ENCODE assay signal across 15 mouse cellular contexts in the genomic region with DNA sequence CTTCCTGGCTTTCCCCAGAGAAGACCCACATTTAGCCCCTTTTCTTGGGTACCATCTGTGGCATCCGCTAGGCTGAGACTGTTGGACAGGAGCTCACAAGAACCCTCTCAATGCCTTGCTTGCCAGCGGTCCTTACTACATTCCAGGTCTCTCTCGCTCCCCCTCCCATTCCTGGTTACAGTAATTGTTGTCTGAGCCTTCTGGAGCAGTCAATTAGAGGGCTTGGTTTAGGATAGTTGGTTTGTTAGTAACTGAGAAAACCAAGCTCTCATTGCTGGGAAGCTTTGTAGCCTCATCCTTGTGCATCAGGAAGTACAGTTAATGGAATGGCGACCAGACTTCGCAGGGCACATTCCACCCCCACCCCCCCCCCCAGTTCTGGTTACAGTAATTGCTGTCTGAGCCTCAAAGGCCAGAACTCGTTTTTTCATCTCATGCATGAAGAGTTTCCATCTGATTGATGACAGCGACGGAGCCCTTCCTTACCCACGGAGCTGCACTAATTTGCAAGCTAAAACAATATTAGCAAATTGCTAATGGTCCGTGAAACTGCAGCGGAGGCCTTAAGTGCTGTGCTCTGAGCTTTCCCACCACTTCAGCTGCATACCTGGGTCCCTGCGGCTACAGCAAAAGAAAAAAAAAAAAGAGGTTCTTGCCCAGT.
DNase-seq lines count a peak whose midpoint lies in the region; ATAC-seq and TF ChIP-seq lines count a peak whose summit lies in the region.
"Had no signal": no experiment of that assay in that cellular context is flagged by ENCODE, and none has a peak within 500 bp of the region (broad histone marks: within the 10 kb centered on the region; RNA-seq: fewer than 3 reads in every experiment).

No protein-coding gene starts in this region.

- peaks cover 11% of the 10 kb centered on the region; the same call in 1 of the 2 replicates for H3K4me1 ChIP-seq in kidney, embryonic 15.5 days
- peaks cover 23% of the 10 kb centered on the region for H3K4me1 ChIP-seq in forebrain, embryonic 15.5 days
- H3K4me1 ChIP-seq in midbrain, postnatal 0 days (ENCODE audit: insufficient read depth, low read length): 0 out of 2 replicates have a peak, but pooled peaks cover 3% of the 10 kb centered on the region
- H3K4me1 ChIP-seq: heart, embryonic 12.5 days; limb, embryonic 13.5 days had no signal

- H3K9me3 ChIP-seq in kidney, embryonic 15.5 days (replicated peaks): no peaks in the 10 kb centered on the region
- H3K9me3 ChIP-seq in forebrain, embryonic 15.5 days: no peaks in the 10 kb centered on the region
- no peaks in the 10 kb centered on the region for H3K9me3 ChIP-seq in midbrain, postnatal 0 days (ENCODE audit: low read length)
- H3K9me3 ChIP-seq: heart, embryonic 12.5 days; limb, embryonic 13.5 days had no signal

- H3K4me3 ChIP-seq in kidney, embryonic 15.5 days (replicated peaks): no peak overlapping the region
- H3K4me3 ChIP-seq in forebrain, embryonic 15.5 days: no peak overlapping the region
- no peak overlapping the region for H3K4me3 ChIP-seq in midbrain, postnatal 0 days (ENCODE audit: low read depth, low read length)
- H3K4me3 ChIP-seq: heart, embryonic 12.5 days; limb, embryonic 13.5 days had no signal

- H3K36me3 ChIP-seq in kidney, embryonic 15.5 days: no peaks in the 10 kb centered on the region
- no peaks in the 10 kb centered on the region for H3K36me3 ChIP-seq in forebrain, embryonic 15.5 days
- no peaks in the 10 kb centered on the region for H3K36me3 ChIP-seq in midbrain, postnatal 0 days (ENCODE audit: insufficient read depth, low read length)
- H3K36me3 ChIP-seq: heart, embryonic 12.5 days; limb, embryonic 13.5 days had no signal

- no peak overlapping the region for H3K9ac ChIP-seq in kidney, embryonic 15.5 days
- H3K9ac ChIP-seq in forebrain, embryonic 15.5 days (replicated peaks): no peak overlapping the region
- H3K9ac ChIP-seq in midbrain, postnatal 0 days (replicated peaks; ENCODE audit: low read length, poor library complexity, severe bottlenecking): no peak overlapping the region
- H3K9ac ChIP-seq: heart, embryonic 12.5 days; limb, embryonic 13.5 days had no signal

- ATAC-seq in kidney, embryonic 15.5 days (replicated peaks; ENCODE audit: low FRiP score): peak; percentile 60
- ATAC-seq in forebrain, embryonic 15.5 days (replicated peaks): 0 out of 2 replicates have a peak, but pooled peaks have one; percentile 41
- ATAC-seq in midbrain, postnatal 0 days (ENCODE audit: low FRiP score): no peak

- WGBS in kidney, embryonic 15.5 days: 21% methylated on average over 12 of the region's 12 CpGs
- 14% methylated on average over 12 of the region's 12 CpGs for WGBS in forebrain, embryonic 15.5 days
- 48% methylated on average over 12 of the region's 12 CpGs for WGBS in midbrain, postnatal 0 days

- no peak for TF ChIP-seq CTCF in midbrain, postnatal 0 days (IDR thresholded peaks at IDR 0.05)

- H3K4me2 ChIP-seq in kidney, embryonic 15.5 days: peak overlapping the region; percentile 20; the same call in 1 of the 2 replicates
- no peak overlapping the region for H3K4me2 ChIP-seq in forebrain, embryonic 15.5 days (replicated peaks)
- no peak overlapping the region for H3K4me2 ChIP-seq in midbrain, postnatal 0 days (ENCODE audit: low read depth, low read length, poor library complexity, severe bottlenecking)
- H3K4me2 ChIP-seq: heart, embryonic 12.5 days; limb, embryonic 13.5 days had no signal

- H3K27me3 ChIP-seq in kidney, embryonic 15.5 days: peaks cover 50% of the 10 kb centered on the region
- H3K27me3 ChIP-seq in forebrain, embryonic 15.5 days: no peaks in the 10 kb centered on the region
- H3K27me3 ChIP-seq in midbrain, postnatal 0 days (ENCODE audit: insufficient read depth, low read length): no peaks in the 10 kb centered on the region
- H3K27me3 ChIP-seq: heart, embryonic 12.5 days had no signal

- no peak overlapping the region for H3K27ac ChIP-seq in kidney, embryonic 15.5 days
- no peak overlapping the region; the same call in 1 of the 2 replicates for H3K27ac ChIP-seq in forebrain, embryonic 15.5 days (replicated peaks)
- no peak overlapping the region for H3K27ac ChIP-seq in midbrain, postnatal 0 days (ENCODE audit: low read depth, low read length)
- H3K27ac ChIP-seq: limb, embryonic 13.5 days had no signal

- DNase-seq in kidney, postnatal 10 days: no peak
- DNase-seq in embryo, embryonic 11 days: peak; percentile 43
- DNase-seq in midbrain, postnatal 0 days (ENCODE audit: low spot score): peak; percentile 35
- DNase-seq in right cerebral cortex, postnatal 4 days: no peak
- DNase-seq in cerebellum, postnatal 36 days: no peak
- DNase-seq in layer of hippocampus, postnatal 36 days: no peak
- DNase-seq: adrenal gland, postnatal 25 days; gastrocnemius, postnatal 14 days; kidney, adult 9 months; lung, postnatal 36 days; thymus, adult 2 months had no signal

Comparison
In these comparisons a context has a peak if more than half of its experiments do, and no peak if none do; other contexts are left out.
1. DNase-seq: peak in embryo, embryonic 11 days (single experiment) and midbrain, postnatal 0 days (single experiment); none in kidney, postnatal 10 days (single experiment), right cerebral cortex, postnatal 4 days (single experiment), cerebellum, postnatal 36 days (0 of 2) and layer of hippocampus, postnatal 36 days (0 of 2).